Mouse (Mus musculus) adrenal gland, adult 2 months (tissue): Measurements from ENCODE around the gene Slc16a12. TPM values are rescaled to one million over a fixed set of nuclear protein-coding genes. Genes with fewer than 3 reads are reported as not detected.
"Not testable (repeated sequence)": the region's sequence is repeated elsewhere in the genome, so short reads cannot be mapped to it uniquely, and the experiment has no call there.

Experiments
- DNase-seq: peaks from one replicate; pipeline ENCODE4 v3.0.0; 2021
- long read RNA-seq: library from polyadenylated mRNA; stranded (forward); transcript quantifications from one replicate; pipeline ENCODE4 v2.0.0, GENCODE M21; 2021
- polyA plus RNA-seq: library from polyadenylated mRNA; depleted of rRNA; stranded (reverse); fragments of >200 nt; gene quantifications from 2 replicates; pipeline ENCODE4 v1.2.3, GENCODE M21; 2012; rRNA removed
- total RNA-seq, 2 experiments: library from RNA; stranded (reverse); gene quantifications; 2 replicates each; pipeline ENCODE4 v1.2.3; 2021

Gene Slc16a12
- total RNA-seq, result under 1 TPM; 0.46 to 0.79 TPM
- polyA plus RNA-seq, result 0.13 and 0.24 TPM in 2 replicates
- long read RNA-seq, result 0 reads

GRCm38 (mm10) chr19:34746688-34747504 is at the start of gene Slc16a12:
Gene Slc16a12, minus strand, starts transcription at chr19:34747289.
- DNase-seq, result peak; percentile 40

- no peak for DNase-seq
These were observed 49.3 kb upstream of the Slc16a12 start for GRCm38 (mm10) chr19:34796396-34796795.

- no peak for DNase-seq
These were observed 35.4 kb upstream of the Slc16a12 start for GRCm38 (mm10) chr19:34782491-34782890.

GRCm38 (mm10) chr19:34778993-34779392 is 31.9 kb upstream of the Slc16a12 start:
- DNase-seq, result no peak

- DNase-seq, result no peak
These were observed 31.0 kb upstream of the Slc16a12 start for GRCm38 (mm10) chr19:34778098-34778497.

GRCm38 (mm10) chr19:34772775-34773174 is 25.7 kb upstream of the Slc16a12 start:
- peak; percentile 47 for DNase-seq

GRCm38 (mm10) chr19:34770764-34771163 is 23.7 kb upstream of the Slc16a12 start:
- no peak for DNase-seq

- no peak for DNase-seq
These were observed 11.7 kb upstream of the Slc16a12 start for GRCm38 (mm10) chr19:34758754-34759153.

- peak; percentile 14 for DNase-seq
These were observed 9.6 kb upstream of the Slc16a12 start for GRCm38 (mm10) chr19:34756561-34757240.

GRCm38 (mm10) chr19:34755680-34756079 is 8.6 kb upstream of the Slc16a12 start:
- no peak for DNase-seq

- no peak for DNase-seq
These were observed 6.2 kb upstream of the Slc16a12 start for GRCm38 (mm10) chr19:34753243-34753642.

GRCm38 (mm10) chr19:34752391-34753092 is 5.5 kb upstream of the Slc16a12 start:
- DNase-seq, result no peak

- peak; percentile 13 for DNase-seq
These were observed 4.1 kb upstream of the Slc16a12 start for GRCm38 (mm10) chr19:34751150-34751549.

GRCm38 (mm10) chr19:34748992-34749391 is 1.9 kb upstream of the Slc16a12 start:
- no peak for DNase-seq

GRCm38 (mm10) chr19:34747969-34748368 is 880 bp upstream of the Slc16a12 start:
- DNase-seq, result not testable (repeated sequence)

GRCm38 (mm10) chr19:34746201-34746600 is 888 bp downstream of the Slc16a12 start:
- DNase-seq, result no peak

- DNase-seq, result no peak
These were observed 2.1 kb downstream of the Slc16a12 start for GRCm38 (mm10) chr19:34745012-34745411.

- no peak for DNase-seq
These were observed 9.2 kb downstream of the Slc16a12 start for GRCm38 (mm10) chr19:34737916-34738315.

GRCm38 (mm10) chr19:34735900-34736299 is 11.2 kb downstream of the Slc16a12 start:
- no peak for DNase-seq

GRCm38 (mm10) chr19:34733020-34733419 is 14.1 kb downstream of the Slc16a12 start:
- no peak for DNase-seq

GRCm38 (mm10) chr19:34731356-34731755 is 15.7 kb downstream of the Slc16a12 start:
- no peak for DNase-seq

- no peak for DNase-seq
These were observed 16.5 kb downstream of the Slc16a12 start for GRCm38 (mm10) chr19:34730584-34730983.

- DNase-seq, result no peak
These were observed 17.6 kb downstream of the Slc16a12 start for GRCm38 (mm10) chr19:34729505-34729904.
